Mouse (Mus musculus): ENCODE data around the gene Kcnh1.

GRCm38 (mm10) chr1:192543686-192544085 lies 353.1 kb downstream of the Kcnh1 start:
- TF ChIP-seq CTCF (IDR thresholded peaks at IDR 0.05; ENCODE audit: extremely low read depth, insufficient read depth, insufficient read length, insufficient replicate concordance) (no peak), POLR2A (IDR thresholded peaks at IDR 0.05; ENCODE audit: low read depth, low read length) (no peak)
